In genomic region chr2:45184704-45185620, GRCm38 (mm10) we compare ENCODE assay signal across 8 mouse cellular contexts.
A peak's percentile ranks its signal among the peaks of the same experiment; 100 is the strongest.
DNase-seq lines count a peak whose midpoint lies in the region; ATAC-seq lines count a peak whose summit lies in the region.

No protein-coding gene starts in this region.

- intact Hi-C loops in left cerebral cortex, postnatal 25 days (cut with DNase I), result loop anchor here (5.0 kb wide), 1 partner anchor 302 kb away; no protein-coding TSS in a partner anchor

- 0 out of 2 replicates have a peak, but pooled peaks have one; percentile 18 for ATAC-seq in megakaryocyte, adult 5-6 weeks (ENCODE audit: poor library complexity, severe bottlenecking)
- no peak for ATAC-seq in cerebellum, adult (ENCODE audit: insufficient number of reproducible peaks, low FRiP score, low TSS enrichment)

- DNase-seq in right cerebral cortex, postnatal 25 days, result peak; percentile 8
- DNase-seq in right cerebral cortex, adult 18-20 months, result no peak
- peak; percentile 41 to 46 for DNase-seq in heart, adult 9 months (ENCODE audit: low spot score in 2 of 2)
- peak; percentile 25 for DNase-seq in kidney, postnatal 10 days
- DNase-seq in ovary, adult 18-20 months (ENCODE audit: low spot score), result no peak
- DNase-seq in left cerebral cortex, postnatal 25 days (ENCODE audit: low spot score in 2 of 2), result no peak

Comparison
In these comparisons a context has a peak if more than half of its experiments do, and no peak if none do; other contexts are left out.
1. DNase-seq: peak in right cerebral cortex, postnatal 25 days (single experiment), heart, adult 9 months (2 of 2) and kidney, postnatal 10 days (single experiment); none in right cerebral cortex, adult 18-20 months (single experiment), ovary, adult 18-20 months (single experiment) and left cerebral cortex, postnatal 25 days (0 of 2).